Mouse (Mus musculus) ES-Bruce4 (cell line): ENCODE results near the gene Nkiras1. TPM values are rescaled to one million over a fixed set of nuclear protein-coding genes. Genes with fewer than 3 reads are reported as not detected.
A peak's percentile ranks its signal among the peaks of the same experiment; 100 is the strongest.
"Not testable (repeated sequence)": the region's sequence is repeated elsewhere in the genome, so short reads cannot be mapped to it uniquely, and the experiment has no call there.

Source experiments
- H3K27ac ChIP-seq: 2 replicates; pipeline ENCODE4 v1.5.1; 2012; ENCODE audit warnings: low read length, inconsistent platforms; ENCODE audit not compliant: insufficient read depth
- H3K27me3 ChIP-seq: 2 replicates; pipeline ENCODE4 v1.6.1; 2012; ENCODE audit warnings: mild to moderate bottlenecking, low read length, inconsistent platforms; ENCODE audit not compliant: control insufficient read depth, poor library complexity, insufficient read depth, severe bottlenecking
- H3K36me3 ChIP-seq: 2 replicates; pipeline ENCODE4 v1.6.1; 2012; ENCODE audit warnings: inconsistent platforms, mild to moderate bottlenecking, low read length, moderate library complexity; ENCODE audit not compliant: control insufficient read depth, poor library complexity, insufficient read depth, severe bottlenecking
- H3K4me1 ChIP-seq: one replicate; pipeline ENCODE4 v1.8.1; 2011; ENCODE audit warnings: low read length; ENCODE audit not compliant: control insufficient read depth, insufficient read depth
- H3K4me3 ChIP-seq: 2 replicates; pipeline ENCODE4 v1.5.1; 2011; ENCODE audit warnings: low read depth, mild to moderate bottlenecking, low read length
- H3K9ac ChIP-seq: 2 replicates; pipeline ENCODE4 v1.6.1; 2012; ENCODE audit warnings: low read depth, mild to moderate bottlenecking, inconsistent platforms; ENCODE audit not compliant: poor library complexity, severe bottlenecking
- H3K9me3 ChIP-seq: replicated peaks from 2 replicates; pipeline ENCODE4 v1.6.1; 2012; ENCODE audit warnings: mild to moderate bottlenecking, low read length, inconsistent platforms; ENCODE audit not compliant: control insufficient read depth, poor library complexity, insufficient read depth, severe bottlenecking
- CTCF ChIP-seq: IDR thresholded peaks from one replicate; pipeline ENCODE4 v1.8.1; 2011; ENCODE audit warnings: low read depth, low read length
- EP300 ChIP-seq: IDR thresholded peaks from 2 replicates; pipeline ENCODE4 v1.6.1; 2011; ENCODE audit warnings: low read depth, low read length; ENCODE audit not compliant: insufficient read depth
- POLR2A ChIP-seq: IDR thresholded peaks from one replicate; pipeline ENCODE4 v1.8.1; 2011; ENCODE audit warnings: low read length; ENCODE audit not compliant: insufficient read depth
- polyA plus RNA-seq: library from polyadenylated mRNA; stranded (reverse); fragments of >200 nt; gene quantifications from 2 replicates; pipeline ENCODE4 v1.2.4, GENCODE M21; 2011; ENCODE audit warnings: low read depth; ENCODE audit not compliant: missing spikeins, insufficient read depth, insufficient read length

Nkiras1 gene
- polyA plus RNA-seq, 1 experiment = 16.6 TPM

DNA sequence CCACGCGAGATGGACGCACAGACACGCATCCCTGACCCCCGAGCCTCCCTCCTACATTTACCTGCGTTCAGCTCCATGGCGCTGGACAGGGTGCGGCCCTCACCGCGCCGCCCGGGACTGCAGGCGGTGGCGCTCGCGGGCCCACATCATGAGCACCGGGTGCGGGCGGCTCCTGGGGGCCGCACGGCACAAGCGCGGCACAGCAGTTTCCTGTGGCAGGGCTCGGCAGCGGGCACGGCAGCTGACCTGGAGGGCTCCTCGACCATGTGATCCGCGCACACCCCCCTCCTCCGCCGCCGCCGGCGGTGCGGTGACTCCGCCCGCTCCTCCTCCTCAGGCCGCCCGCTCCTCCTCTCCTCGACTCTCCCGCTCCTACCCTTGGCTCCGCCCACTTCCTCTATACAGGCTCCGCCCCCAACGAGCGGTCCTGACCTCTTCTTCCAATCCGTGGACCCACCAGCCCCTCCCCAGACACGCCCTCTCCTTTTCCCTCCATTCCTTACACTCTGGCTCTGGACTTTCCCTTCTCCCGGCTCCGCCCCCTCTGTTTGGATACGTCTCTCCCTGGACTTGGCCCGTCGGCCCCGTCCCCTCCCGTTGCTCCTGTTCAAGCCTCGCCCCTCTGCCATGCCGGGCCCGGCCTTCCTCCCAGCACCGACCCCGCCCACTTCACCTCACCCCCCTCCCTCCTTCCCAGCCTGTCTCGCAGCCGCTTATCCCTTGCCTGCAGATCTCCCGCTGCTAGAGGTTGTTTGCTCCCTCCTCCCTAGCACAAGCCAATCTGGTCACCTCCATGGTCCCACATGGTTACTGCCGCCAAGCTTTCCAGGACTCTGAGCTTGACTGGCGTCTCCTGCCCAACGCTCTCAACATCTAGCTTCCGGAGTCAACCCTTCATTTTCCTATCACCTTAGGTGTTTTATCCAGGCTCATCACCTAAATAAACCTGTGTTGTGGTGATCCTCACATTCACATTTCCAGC, 31.9 kb upstream of the Nkiras1 start, which contains the start of gene Nr1d2:
Gene Nr1d2 (minus strand): TSS at position 378 of the 982 bp plus-strand sequence.
- Histone ChIP-seq H3K9me3 (no peaks in the 10 kb centered on the region), H3K9ac (peak within 1 kb of the TSS; percentile 68), H3K27ac (peak within 1 kb of the TSS; percentile 86), H3K4me3 (peak within 1 kb of the TSS; percentile 82), H3K36me3 (no peaks in the 10 kb centered on the region), H3K4me1 (no peaks in the 10 kb centered on the region), H3K27me3 (no peaks in the 10 kb centered on the region)
- peak; percentile 23 for TF ChIP-seq POLR2A
- TF ChIP-seq CTCF = no peak
- no peak for TF ChIP-seq EP300

DNA sequence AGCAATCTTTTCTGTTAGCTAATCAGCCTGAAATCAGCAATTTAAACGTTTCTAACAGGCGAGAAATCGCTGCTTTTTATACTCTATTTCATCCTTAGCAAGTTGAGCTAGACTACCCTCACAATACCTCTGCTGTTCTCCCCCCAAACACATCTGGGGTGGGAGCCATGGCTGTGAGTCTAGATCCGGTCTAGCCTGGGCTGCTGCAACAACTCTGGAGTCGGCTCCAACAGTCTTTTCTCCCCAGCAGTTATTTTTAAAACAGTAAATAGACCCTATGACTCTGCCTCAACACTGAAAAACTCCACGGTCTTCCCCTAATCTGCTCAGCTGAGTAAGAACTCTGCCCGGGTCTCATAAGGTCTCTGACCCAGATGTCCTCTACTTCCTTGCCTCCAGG, 30.8 kb upstream of the Nkiras1 start:
- no peak for TF ChIP-seq POLR2A
- TF ChIP-seq EP300 = no peak
- no peak for TF ChIP-seq CTCF
- H3K36me3 ChIP-seq = no peaks in the 10 kb centered on the region
- no peaks in the 10 kb centered on the region for H3K4me1 ChIP-seq
- H3K4me3 ChIP-seq = no peak overlapping the region
- H3K27me3 ChIP-seq = no peaks in the 10 kb centered on the region
- H3K9me3 ChIP-seq = no peaks in the 10 kb centered on the region
- H3K9ac ChIP-seq = peak overlapping the region; percentile 10; the same call in 1 of the 2 replicates
- H3K27ac ChIP-seq = no peak overlapping the region

DNA sequence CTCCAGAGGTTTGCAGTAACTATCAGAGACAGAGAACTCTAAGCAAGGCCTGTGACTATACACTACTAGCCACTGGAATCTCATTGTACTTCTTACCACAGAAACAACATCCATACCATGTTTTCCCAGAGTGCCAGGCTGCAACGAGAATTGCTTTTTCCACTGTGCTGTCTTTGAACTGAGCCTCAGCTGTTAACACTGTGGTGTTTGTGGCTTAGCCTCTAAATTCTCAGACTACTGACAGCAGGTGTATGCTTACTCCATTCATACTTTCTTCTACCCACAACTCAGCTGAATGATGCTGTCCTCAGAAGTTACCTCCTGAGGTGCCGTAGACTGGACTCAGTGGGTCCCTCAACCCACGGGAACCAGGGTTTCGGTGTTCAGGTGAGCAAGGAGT, 29.1 kb upstream of the Nkiras1 start:
- H3K4me1 ChIP-seq = no peaks in the 10 kb centered on the region
- TF ChIP-seq EP300 (no peak), CTCF (no peak), POLR2A (no peak)

DNA sequence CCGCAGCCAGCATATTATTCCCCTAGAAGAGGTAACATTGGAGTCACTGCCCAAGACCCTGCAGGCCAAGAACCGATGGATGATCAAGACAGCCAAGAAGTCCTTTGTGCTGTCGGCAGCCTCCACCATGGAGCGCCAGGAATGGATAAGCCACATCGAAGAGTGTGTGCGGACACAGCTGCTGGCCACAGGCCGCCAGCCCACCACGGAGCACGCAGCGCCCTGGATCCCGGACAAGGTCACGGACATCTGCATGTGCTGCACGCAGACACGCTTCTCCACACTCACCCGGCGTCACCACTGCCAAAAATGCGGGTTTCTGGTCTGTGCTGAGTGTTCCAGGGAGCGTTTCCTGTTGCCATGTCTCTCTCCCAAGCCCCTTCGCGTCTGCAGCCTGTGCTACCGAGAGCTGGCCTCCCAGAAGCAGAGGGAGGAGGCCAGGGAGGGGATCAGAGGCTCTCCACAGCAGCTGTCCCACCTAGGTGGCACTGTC, 28.3 kb upstream of the Nkiras1 start:
- Histone ChIP-seq H3K4me1 (no peaks in the 10 kb centered on the region), H3K27ac (no peak overlapping the region), H3K4me3 (peak overlapping the region; percentile 4), H3K9ac (no peak overlapping the region), H3K9me3 (no peaks in the 10 kb centered on the region), H3K27me3 (no peaks in the 10 kb centered on the region), H3K36me3 (no peaks in the 10 kb centered on the region)
- TF ChIP-seq CTCF (no peak), POLR2A (no peak), EP300 (no peak)

More for the DNA sequence above, 29.1 kb upstream of the Nkiras1 start:
- no peak overlapping the region for H3K4me3 ChIP-seq
- no peak overlapping the region for H3K9ac ChIP-seq
- no peaks in the 10 kb centered on the region for H3K36me3 ChIP-seq
- no peak overlapping the region for H3K27ac ChIP-seq
- H3K9me3 ChIP-seq = no peaks in the 10 kb centered on the region
- H3K27me3 ChIP-seq = no peaks in the 10 kb centered on the region

DNA sequence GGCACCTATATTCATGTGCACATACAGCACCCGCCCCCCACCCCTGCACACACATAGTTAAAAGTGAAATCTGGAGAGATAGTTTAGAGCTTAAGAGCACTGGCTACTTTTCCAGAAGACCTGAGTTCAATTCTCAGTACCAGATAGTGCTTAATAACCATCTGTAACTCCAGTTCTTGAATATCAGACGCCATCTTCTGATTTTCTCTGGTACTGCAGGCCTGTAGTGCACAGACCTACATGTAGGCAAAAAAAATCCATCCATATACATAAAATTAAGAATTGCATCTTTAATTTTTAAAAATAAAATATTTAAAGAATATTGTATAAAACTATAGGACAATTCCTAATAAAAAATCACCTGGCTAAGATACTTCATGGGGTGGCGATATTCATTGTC, 9.7 kb upstream of the Nkiras1 start:
- H3K4me1 ChIP-seq = no peaks in the 10 kb centered on the region
- no peak overlapping the region for H3K4me3 ChIP-seq
- no peak for TF ChIP-seq CTCF
- TF ChIP-seq POLR2A = no peak
- no peak for TF ChIP-seq EP300
- no peaks in the 10 kb centered on the region for H3K27me3 ChIP-seq
- H3K9ac ChIP-seq = no peak overlapping the region
- no peaks in the 10 kb centered on the region; the same call in 1 of the 2 replicates for H3K36me3 ChIP-seq
- H3K27ac ChIP-seq = no peak overlapping the region
- H3K9me3 ChIP-seq = no peaks in the 10 kb centered on the region

DNA sequence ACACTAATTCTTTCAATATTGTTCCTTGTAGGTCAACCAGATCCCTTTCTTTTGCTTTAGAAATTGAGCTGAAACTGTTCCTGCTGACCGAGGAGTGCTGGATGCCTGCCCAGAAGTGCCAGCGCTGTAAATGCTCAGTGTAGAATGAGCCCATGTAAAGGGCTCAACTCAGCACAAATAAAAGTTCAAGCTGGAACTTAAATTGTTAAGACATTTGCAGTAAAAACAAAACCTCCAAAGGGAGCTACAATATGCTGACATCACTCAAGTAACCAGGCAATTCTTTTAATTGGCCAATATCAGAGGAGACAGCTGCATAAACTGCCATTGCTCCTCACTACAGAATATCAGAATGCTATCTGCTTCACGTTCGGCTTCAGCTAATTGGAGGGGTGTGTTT, 7.5 kb upstream of the Nkiras1 start:
- Histone ChIP-seq H3K9me3 (no peaks in the 10 kb centered on the region), H3K4me3 (no peak overlapping the region), H3K9ac (no peak overlapping the region), H3K4me1 (no peaks in the 10 kb centered on the region), H3K27me3 (no peaks in the 10 kb centered on the region), H3K36me3 (peaks cover 18% of the 10 kb centered on the region), H3K27ac (no peak overlapping the region)
- no peak for TF ChIP-seq CTCF
- no peak for TF ChIP-seq EP300
- no peak for TF ChIP-seq POLR2A

DNA sequence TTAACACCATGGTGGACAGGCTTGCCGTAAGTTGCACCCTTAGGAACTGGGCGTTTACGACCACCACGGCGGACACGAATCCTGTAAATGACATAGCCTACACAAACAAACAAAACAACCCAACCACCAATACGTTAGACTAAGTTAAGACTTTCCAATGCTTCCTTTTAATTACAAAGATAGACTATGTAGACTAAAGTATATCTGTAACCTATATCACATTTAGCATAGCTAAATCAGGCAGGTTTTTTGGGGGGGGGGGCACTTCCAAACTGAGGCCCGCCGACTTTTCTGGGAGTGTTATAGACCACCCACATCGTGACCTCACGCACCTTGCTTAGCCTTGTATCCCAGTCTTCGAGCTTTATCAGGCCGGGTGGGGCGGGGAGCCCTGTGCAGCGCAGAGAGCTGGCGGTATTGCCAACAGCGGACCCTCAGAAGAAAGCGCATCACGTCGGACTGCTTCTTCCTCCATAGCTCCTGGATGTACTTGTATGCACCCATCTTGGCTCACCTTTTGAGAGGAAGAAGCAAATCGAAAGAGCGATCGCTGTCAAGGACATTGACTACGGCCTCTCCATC, 898 bp upstream of the Nkiras1 start:
- Histone ChIP-seq H3K36me3 (peaks cover 34% of the 10 kb centered on the region), H3K4me3 (peak overlapping the region; percentile 96), H3K27ac (peak overlapping the region; percentile 34), H3K9ac (peak overlapping the region; percentile 86)
- not testable (repeated sequence) for H3K27me3 ChIP-seq, H3K9me3 ChIP-seq, H3K4me1 ChIP-seq
